Mouse (Mus musculus) heart, embryonic 15.5 days (tissue): ENCODE measurements around the gene Bcar3. TPM values are rescaled to one million over a fixed set of nuclear protein-coding genes. Genes with fewer than 3 reads are reported as not detected.
A peak's percentile ranks its signal among the peaks of the same experiment; 100 is the strongest.

ENCODE experiments used
- ATAC-seq: fragments of 200-750 bp; cut with Nextera tagmentation; replicated peaks from 2 replicates; pipeline ENCODE4 v1.8.0; 2017; ENCODE audit warnings: low read depth, moderate TSS enrichment; ENCODE audit not compliant: insufficient number of reproducible peaks, insufficient read depth, low FRiP score
- H3K27ac ChIP-seq: fragments of 300-500 bp; sonication (generic); 2 replicates; pipeline ENCODE4 v1.5.1; 2015; ENCODE audit warnings: mild to moderate bottlenecking, inconsistent platforms
- H3K27me3 ChIP-seq: fragments of 300-500 bp; sonication (generic); 2 replicates; pipeline ENCODE4 v1.6.1; 2015; ENCODE audit warnings: inconsistent platforms
- H3K36me3 ChIP-seq: fragments of 300-500 bp; sonication (generic); 2 replicates; pipeline ENCODE4 v1.6.1; 2015; ENCODE audit warnings: mild to moderate bottlenecking, inconsistent platforms
- H3K4me1 ChIP-seq: fragments of 300-500 bp; sonication (generic); replicated peaks from 2 replicates; pipeline ENCODE4 v1.6.1; 2015; ENCODE audit warnings: inconsistent platforms
- H3K4me2 ChIP-seq: fragments of 300-500 bp; sonication (generic); 2 replicates; pipeline ENCODE4 v1.6.1; 2015; ENCODE audit warnings: inconsistent platforms, mild to moderate bottlenecking, moderate library complexity
- H3K4me3 ChIP-seq: fragments of 300-500 bp; sonication (generic); 2 replicates; pipeline ENCODE4 v1.5.1; 2015; ENCODE audit warnings: mild to moderate bottlenecking, inconsistent platforms
- H3K9ac ChIP-seq: fragments of 300-500 bp; sonication (generic); 2 replicates; pipeline ENCODE4 v1.6.1; 2015; ENCODE audit warnings: mild to moderate bottlenecking, inconsistent platforms
- H3K9me3 ChIP-seq: fragments of 300-500 bp; sonication (generic); replicated peaks from 2 replicates; pipeline ENCODE4 v1.6.1; 2016; ENCODE audit warnings: inconsistent platforms
- WGBS: fragments of 180-500 bp; shearing (Covaris S2); methylation state at CpG from one replicate; pipeline ENCODE4 v1.1.7; 2015; ENCODE audit warnings: mixed read lengths; 5-methylcytosine and 5-hydroxymethylcytosine counted together
- polyA plus RNA-seq: library from polyadenylated mRNA; unstranded; fragments of >200 nt; fragmentation: Nextera tagmentation; extraction: Ambion mirVana; gene quantifications from 2 replicates; pipeline ENCODE4 v1.2.1, GENCODE M21; 2015

Gene Bcar3
- polyA plus RNA-seq, 1 experiment from 2014 or later, result 3.9 TPM

DNA sequence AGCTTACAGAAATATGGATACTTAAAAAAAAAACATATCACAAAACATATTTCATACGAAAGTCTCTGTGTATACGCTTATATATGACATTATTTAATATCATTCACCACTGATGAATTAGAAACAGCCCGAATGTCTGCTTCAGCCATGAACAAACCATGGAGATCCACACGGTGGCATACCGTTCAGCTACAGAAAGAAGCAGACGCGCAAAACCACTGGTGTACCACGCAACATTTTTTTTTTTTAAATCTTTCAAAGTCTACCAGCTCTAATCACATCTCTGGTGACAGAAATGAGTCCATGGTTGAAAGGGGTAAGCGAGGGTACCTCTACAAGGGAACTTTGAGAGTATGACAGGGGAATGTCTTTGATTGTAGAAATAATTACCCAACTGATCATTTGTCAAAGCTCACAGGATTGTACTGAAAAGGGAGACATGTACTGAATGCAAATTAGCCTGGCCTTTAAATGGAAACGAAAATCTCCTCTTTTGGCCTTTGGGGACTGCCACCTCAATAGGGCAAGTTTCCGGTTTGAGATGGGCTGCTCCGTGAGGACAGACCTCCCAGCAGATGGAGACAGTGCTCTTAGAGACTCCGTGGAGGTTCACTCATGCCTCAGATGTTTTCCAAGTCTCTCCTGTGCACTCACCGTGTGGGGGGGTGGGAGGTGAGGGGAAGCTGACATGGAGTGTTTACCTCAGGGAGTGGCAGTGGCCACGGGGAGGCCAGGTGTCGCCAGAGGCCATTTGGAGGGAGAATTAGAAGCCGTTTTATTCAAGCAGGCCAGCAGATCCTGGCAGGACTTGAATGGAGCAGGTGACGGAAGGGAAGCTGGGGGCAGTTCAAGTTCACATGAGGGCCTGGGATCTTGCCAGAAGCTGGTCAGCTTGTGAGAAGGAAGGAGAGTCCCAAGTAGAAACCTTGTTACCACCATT is 168.3 kb downstream of the Bcar3 start:
- Histone ChIP-seq H3K9ac (no peak overlapping the region), H3K27ac (no peak overlapping the region), H3K36me3 (no peaks in the 10 kb centered on the region), H3K4me1 (peaks cover 4% of the 10 kb centered on the region), H3K4me3 (no peak overlapping the region), H3K4me2 (no peak overlapping the region), H3K9me3 (no peaks in the 10 kb centered on the region), H3K27me3 (peaks cover 42% of the 10 kb centered on the region)
- 59% methylated on average over 18 of the region's 18 CpGs for WGBS
- no peak for ATAC-seq

DNA sequence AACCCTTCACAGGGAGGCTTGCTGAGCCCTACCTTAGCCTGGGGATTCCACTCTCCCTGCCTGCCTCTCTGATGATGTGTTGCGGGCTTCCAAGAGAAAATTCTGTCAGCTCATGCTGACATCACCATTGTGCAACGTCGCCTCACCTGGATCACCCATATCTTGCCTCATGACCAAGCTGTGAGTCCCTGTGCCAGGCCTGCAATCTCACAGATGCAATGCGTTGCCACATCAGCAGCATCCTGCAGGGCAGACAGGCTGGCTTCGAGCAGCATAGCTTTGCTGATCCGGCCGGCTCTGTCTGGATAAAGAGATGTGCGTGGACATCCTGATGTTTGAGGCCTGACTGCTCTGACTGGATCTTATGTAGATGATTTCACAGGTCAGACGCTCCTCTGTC is 169.2 kb downstream of the Bcar3 start:
- Histone ChIP-seq H3K36me3 (no peaks in the 10 kb centered on the region), H3K27me3 (peaks cover 41% of the 10 kb centered on the region), H3K4me1 (peaks cover 4% of the 10 kb centered on the region), H3K4me3 (no peak overlapping the region), H3K9me3 (no peaks in the 10 kb centered on the region), H3K4me2 (no peak overlapping the region), H3K9ac (no peak overlapping the region), H3K27ac (no peak overlapping the region)
- WGBS, result 85% methylated on average over 9 of the region's 9 CpGs
- ATAC-seq, result no peak

- WGBS, result 40% methylated on average over 9 of the region's 9 CpGs
- no peak overlapping the region for H3K4me3 ChIP-seq
- peaks cover 10% of the 10 kb centered on the region for H3K4me1 ChIP-seq
- H3K27me3 ChIP-seq, result peaks cover 52% of the 10 kb centered on the region
- H3K9ac ChIP-seq, result no peak overlapping the region
- H3K4me2 ChIP-seq, result no peak overlapping the region
- no peaks in the 10 kb centered on the region for H3K9me3 ChIP-seq
- no peak for ATAC-seq
- no peaks in the 10 kb centered on the region for H3K36me3 ChIP-seq
- no peak overlapping the region for H3K27ac ChIP-seq
Measured at GRCm38 (mm10) chr3:122466100-122466730, 172.3 kb downstream of the Bcar3 start.

DNA sequence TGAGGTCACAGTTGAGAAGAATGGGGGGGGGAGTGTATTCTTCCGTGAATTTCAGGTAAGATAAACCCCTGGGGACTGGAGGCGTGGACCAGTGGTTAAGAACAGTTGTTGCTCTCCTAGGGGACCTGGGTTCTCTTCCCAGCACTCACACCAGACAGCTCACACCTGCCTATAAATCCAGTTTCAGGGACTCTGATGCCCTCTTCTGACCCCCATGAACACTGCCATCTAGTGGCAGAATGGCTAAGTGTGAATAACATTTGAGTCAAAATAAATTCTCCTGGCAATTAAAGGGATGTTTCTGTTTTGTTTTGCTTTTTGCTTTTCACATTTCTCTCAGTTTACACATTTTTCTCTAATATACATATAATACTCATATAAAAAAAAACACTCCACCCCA is 174.0 kb downstream of the Bcar3 start:
- no peak overlapping the region for H3K9ac ChIP-seq
- no peak overlapping the region for H3K4me3 ChIP-seq
- no peak overlapping the region for H3K27ac ChIP-seq
- H3K4me1 ChIP-seq, result peaks cover 9% of the 10 kb centered on the region
- 64% methylated on average over 2 of the region's 2 CpGs for WGBS
- no peaks in the 10 kb centered on the region for H3K36me3 ChIP-seq
- H3K4me2 ChIP-seq, result no peak overlapping the region
- peaks cover 63% of the 10 kb centered on the region for H3K27me3 ChIP-seq
- no peaks in the 10 kb centered on the region for H3K9me3 ChIP-seq
- ATAC-seq, result no peak

- no peak for ATAC-seq
- Histone ChIP-seq H3K36me3 (no peaks in the 10 kb centered on the region), H3K4me2 (no peak overlapping the region), H3K9me3 (no peaks in the 10 kb centered on the region), H3K9ac (no peak overlapping the region), H3K4me1 (peaks cover 30% of the 10 kb centered on the region), H3K27ac (no peak overlapping the region), H3K4me3 (no peak overlapping the region), H3K27me3 (peaks cover 66% of the 10 kb centered on the region)
- WGBS, result 74% methylated on average over 14 of the region's 14 CpGs
Measured at GRCm38 (mm10) chr3:122470326-122471016, 176.5 kb downstream of the Bcar3 start.

GRCm38 (mm10) chr3:122471017-122471721 is 177.2 kb downstream of the Bcar3 start:
- peaks cover 30% of the 10 kb centered on the region for H3K4me1 ChIP-seq
- H3K9me3 ChIP-seq, result no peaks in the 10 kb centered on the region
- H3K9ac ChIP-seq, result no peak overlapping the region
- H3K27ac ChIP-seq, result no peak overlapping the region
- no peak overlapping the region for H3K4me3 ChIP-seq
- peaks cover 70% of the 10 kb centered on the region for H3K27me3 ChIP-seq
- no peak overlapping the region for H3K4me2 ChIP-seq
- H3K36me3 ChIP-seq, result no peaks in the 10 kb centered on the region
- peak; percentile 26; the same call in 1 of the 2 replicates for ATAC-seq
- WGBS, result 51% methylated on average over 12 of the region's 12 CpGs

- WGBS, result 73% methylated on average over 11 of the region's 11 CpGs
Measured at GRCm38 (mm10) chr3:122472412-122472811, 178.5 kb downstream of the Bcar3 start.

DNA sequence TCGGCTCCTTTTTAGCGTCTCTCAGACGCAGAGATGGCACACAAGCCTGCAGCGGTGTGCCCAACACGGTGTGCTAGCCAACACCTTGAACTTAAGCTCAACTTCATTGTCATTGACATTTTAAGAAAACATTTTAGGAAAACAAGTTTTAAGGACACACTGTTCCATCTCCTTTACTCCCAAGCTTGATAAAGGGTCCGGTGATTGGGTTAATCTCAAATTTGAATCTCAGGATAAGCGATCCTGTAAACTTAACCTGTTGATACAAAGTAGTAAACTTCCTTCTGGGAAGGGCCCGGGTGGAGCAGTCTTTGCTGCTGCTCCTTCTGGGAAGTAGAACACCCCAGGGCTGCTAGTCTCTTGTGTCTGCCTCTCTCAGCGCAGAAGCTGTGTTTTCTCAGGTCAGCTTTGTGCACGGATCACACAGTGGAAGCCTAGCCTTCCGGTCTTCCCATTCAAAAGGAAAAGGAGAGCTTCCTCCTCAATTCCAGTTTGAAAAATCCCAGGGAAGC is 179.6 kb downstream of the Bcar3 start:
- Histone ChIP-seq H3K4me1 (peaks cover 30% of the 10 kb centered on the region), H3K9ac (no peak overlapping the region), H3K27me3 (peaks cover 80% of the 10 kb centered on the region), H3K4me2 (peak overlapping the region; percentile 47), H3K27ac (peak overlapping the region; percentile 37), H3K36me3 (no peaks in the 10 kb centered on the region), H3K4me3 (no peak overlapping the region), H3K9me3 (no peaks in the 10 kb centered on the region)
- ATAC-seq, result 0 out of 2 replicates have a peak, but pooled peaks have one; percentile 20
- WGBS, result 58% methylated on average over 11 of the region's 11 CpGs

More at GRCm38 (mm10) chr3:122472412-122472811, 178.5 kb downstream of the Bcar3 start:
- no peak overlapping the region for H3K4me3 ChIP-seq
- no peak overlapping the region for H3K27ac ChIP-seq
- no peak overlapping the region for H3K4me2 ChIP-seq
- no peak overlapping the region for H3K9ac ChIP-seq
- H3K9me3 ChIP-seq, result no peaks in the 10 kb centered on the region
- peaks cover 73% of the 10 kb centered on the region for H3K27me3 ChIP-seq
- ATAC-seq, result no peak
- H3K36me3 ChIP-seq, result no peaks in the 10 kb centered on the region
- peaks cover 30% of the 10 kb centered on the region for H3K4me1 ChIP-seq

GRCm38 (mm10) chr3:122474067-122474466 is 180.1 kb downstream of the Bcar3 start:
- Histone ChIP-seq H3K4me3 (no peak overlapping the region), H3K4me1 (peaks cover 30% of the 10 kb centered on the region), H3K9ac (no peak overlapping the region), H3K4me2 (peak overlapping the region; percentile 47), H3K36me3 (no peaks in the 10 kb centered on the region), H3K27ac (peak overlapping the region; percentile 37), H3K27me3 (peaks cover 81% of the 10 kb centered on the region), H3K9me3 (no peaks in the 10 kb centered on the region)
- ATAC-seq, result peak; percentile 83
- 4% methylated on average over 5 of the region's 5 CpGs for WGBS

DNA sequence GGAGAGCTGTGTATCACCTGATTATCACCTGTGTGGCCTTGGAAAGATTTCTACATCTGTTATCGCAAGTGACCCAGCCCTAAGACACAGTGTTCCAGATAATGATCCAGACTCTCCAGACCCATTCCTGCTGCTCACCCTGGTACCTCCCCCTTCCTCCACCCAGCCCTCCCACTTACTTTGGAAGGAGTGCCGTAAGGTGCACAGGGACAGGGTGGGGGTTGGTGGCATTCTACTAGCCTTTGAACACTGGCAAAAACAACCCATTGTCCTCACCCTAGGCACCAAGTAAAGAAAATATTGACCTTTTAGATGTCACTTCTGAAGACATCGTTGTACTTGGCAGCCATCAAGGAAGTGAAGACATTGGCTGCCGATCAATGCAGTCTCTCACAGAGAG is 180.9 kb downstream of the Bcar3 start:
- no peak for ATAC-seq
- peaks cover 30% of the 10 kb centered on the region for H3K4me1 ChIP-seq
- H3K27me3 ChIP-seq, result peaks cover 80% of the 10 kb centered on the region
- 51% methylated on average over 4 of the region's 4 CpGs for WGBS
- no peak overlapping the region for H3K4me2 ChIP-seq
- H3K9me3 ChIP-seq, result no peaks in the 10 kb centered on the region
- no peak overlapping the region for H3K9ac ChIP-seq
- no peak overlapping the region for H3K4me3 ChIP-seq
- no peaks in the 10 kb centered on the region for H3K36me3 ChIP-seq
- no peak overlapping the region for H3K27ac ChIP-seq
